10 mouse cellular contexts compared by ENCODE assay signal in the genomic region with DNA sequence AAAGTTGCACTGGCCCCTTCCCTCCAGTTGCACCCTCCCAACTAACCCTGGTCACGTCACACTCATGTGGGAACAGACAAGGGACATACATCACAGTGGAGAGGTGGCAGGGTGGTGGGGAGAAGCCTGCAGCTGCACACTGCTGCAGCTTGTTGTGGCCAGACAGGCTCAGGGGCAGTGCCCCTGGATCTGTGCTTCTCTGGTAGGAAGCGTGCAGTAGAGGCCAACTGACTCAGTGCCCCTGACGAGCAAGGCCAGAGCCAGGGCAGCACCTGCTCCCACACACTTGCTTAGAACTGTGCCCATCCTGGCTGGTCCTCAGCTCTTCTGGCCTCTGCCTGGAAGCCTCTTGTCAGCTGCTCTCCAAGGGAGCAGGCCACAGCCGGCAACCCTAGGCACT. TPM values are rescaled to one million over a fixed set of nuclear protein-coding genes. Genes with fewer than 3 reads are reported as not detected.
DNase-seq lines count a peak whose midpoint lies in the region; ATAC-seq and TF ChIP-seq lines count a peak whose summit lies in the region.
"Had no signal": no experiment of that assay in that cellular context is flagged by ENCODE, and none has a peak within 500 bp of the region (broad histone marks: within the 10 kb centered on the region; RNA-seq: fewer than 3 reads in every experiment).

No protein-coding gene starts in this region.

- TF ChIP-seq POLR2A in limb, embryonic 14.5 days (IDR thresholded peaks at IDR 0.05; ENCODE audit: borderline replicate concordance, extremely low read depth, insufficient read depth, insufficient read length), result no peak

- no peak for TF ChIP-seq CTCF in E14TG2a.4 (conservative IDR thresholded peaks at IDR 0.05; ENCODE audit: low read length)

- peaks cover 71% of the 10 kb centered on the region for H3K36me3 ChIP-seq in heart, embryonic 10.5 days
- H3K36me3 ChIP-seq in E14TG2a.4 (ENCODE audit: insufficient read depth, low read length), result peaks cover 82% of the 10 kb centered on the region
- peaks cover 14% of the 10 kb centered on the region for H3K36me3 ChIP-seq in forebrain, embryonic 11.5 days (ENCODE audit: control insufficient read depth, insufficient read depth, low read length)
- peaks cover 71% of the 10 kb centered on the region for H3K36me3 ChIP-seq in limb, embryonic 14.5 days (ENCODE audit: control insufficient read depth, insufficient read depth, low read length)

- intact Hi-C loops in heart, postnatal 10 days (cut with DNase I), result loop anchor here (5.0 kb wide), 1 partner anchor 160 kb away; the partner anchor contains the start of gene Msrb1

- WGBS in heart, embryonic 10.5 days, result 77% methylated on average over 4 of the region's 4 CpGs
- 87% methylated on average over 4 of the region's 4 CpGs for WGBS in forebrain, embryonic 11.5 days
- WGBS in limb, embryonic 14.5 days, result 78% methylated on average over 4 of the region's 4 CpGs

- H3K4me2 ChIP-seq in forebrain, embryonic 11.5 days (ENCODE audit: low read depth, low read length, severe bottlenecking), result 0 out of 2 replicates have a peak overlapping the region, but pooled peaks have one; percentile 98
- H3K4me2 ChIP-seq in limb, embryonic 14.5 days (replicated peaks; ENCODE audit: low read depth, low read length, severe bottlenecking), result 0 out of 2 replicates have a peak overlapping the region, but pooled peaks have one; percentile 98

- 0 out of 2 replicates have a peak overlapping the region, but pooled peaks have one; percentile 94 for H3K27ac ChIP-seq in heart, embryonic 10.5 days
- H3K27ac ChIP-seq in forebrain, embryonic 11.5 days (ENCODE audit: low read depth, low read length), result no peak overlapping the region
- no peak overlapping the region for H3K27ac ChIP-seq in limb, embryonic 14.5 days (replicated peaks; ENCODE audit: low read depth, low read length)

- H3K9ac ChIP-seq in forebrain, embryonic 11.5 days (ENCODE audit: low read length), result peak overlapping the region; percentile 88; the same call in 1 of the 2 replicates
- H3K9ac ChIP-seq in limb, embryonic 14.5 days (ENCODE audit: low read depth, low read length, severe bottlenecking), result no peak overlapping the region

- ATAC-seq in forebrain, embryonic 11.5 days (replicated peaks; ENCODE audit: low FRiP score), result no peak
- no peak for ATAC-seq in limb, embryonic 14.5 days (ENCODE audit: low FRiP score, low read depth)

- no peaks in the 10 kb centered on the region for H3K27me3 ChIP-seq in heart, embryonic 10.5 days (ENCODE audit: insufficient read depth, poor library complexity, severe bottlenecking)
- H3K27me3 ChIP-seq in E14TG2a.4 (ENCODE audit: insufficient read depth, low read length), result no peaks in the 10 kb centered on the region
- H3K27me3 ChIP-seq in forebrain, embryonic 11.5 days (ENCODE audit: control insufficient read depth, insufficient read depth, low read length), result no peaks in the 10 kb centered on the region
- no peaks in the 10 kb centered on the region for H3K27me3 ChIP-seq in limb, embryonic 14.5 days (ENCODE audit: control insufficient read depth, insufficient read depth, low read length)
- H3K27me3 ChIP-seq: CH12.LX had no signal

- H3K9me3 ChIP-seq in heart, embryonic 10.5 days, result no peaks in the 10 kb centered on the region
- no peaks in the 10 kb centered on the region for H3K9me3 ChIP-seq in E14TG2a.4 (ENCODE audit: low read length)
- no peaks in the 10 kb centered on the region for H3K9me3 ChIP-seq in forebrain, embryonic 11.5 days (ENCODE audit: control insufficient read depth, low read length)
- H3K9me3 ChIP-seq in limb, embryonic 14.5 days (ENCODE audit: control insufficient read depth, low read length), result no peaks in the 10 kb centered on the region

- H3K4me3 ChIP-seq in heart, embryonic 10.5 days, result peak overlapping the region; percentile 93; the same call in 1 of the 2 replicates
- peak overlapping the region; percentile 94 for H3K4me3 ChIP-seq in E14TG2a.4 (replicated peaks; ENCODE audit: low read length)
- H3K4me3 ChIP-seq in forebrain, embryonic 11.5 days (ENCODE audit: low read depth, low read length), result peak overlapping the region; percentile 86
- H3K4me3 ChIP-seq in limb, embryonic 14.5 days (replicated peaks; ENCODE audit: low read length), result 0 out of 2 replicates have a peak overlapping the region, but pooled peaks have one; percentile 2

- DNase-seq in heart, embryonic 10.5 days (ENCODE audit: low spot score), result no peak
- no peak for DNase-seq in heart, postnatal 10 days
- DNase-seq in forebrain, embryonic 11.5 days (ENCODE audit: low spot score), result no peak
- DNase-seq in limb, embryonic 14.5 days (ENCODE audit: low spot score), result no peak
- no peak for DNase-seq in urinary bladder, postnatal 36 days (ENCODE audit: low spot score in 2 of 2)
- no peak for DNase-seq in spleen, adult 12 weeks (ENCODE audit: low spot score)
- DNase-seq in right cerebral cortex, adult 2 months (ENCODE audit: low spot score in 2 of 2), result no peak
- DNase-seq: heart, postnatal 4 days had no signal

- peaks cover 49% of the 10 kb centered on the region for H3K4me1 ChIP-seq in heart, embryonic 10.5 days
- H3K4me1 ChIP-seq in E14TG2a.4 (replicated peaks; ENCODE audit: low read depth, low read length), result peaks cover 57% of the 10 kb centered on the region
- peaks cover 20% of the 10 kb centered on the region for H3K4me1 ChIP-seq in forebrain, embryonic 11.5 days (replicated peaks; ENCODE audit: control insufficient read depth, insufficient read depth, low read length)
- H3K4me1 ChIP-seq in limb, embryonic 14.5 days (ENCODE audit: control insufficient read depth, insufficient read depth, low read length), result peaks cover 22% of the 10 kb centered on the region

RNA-seq across cellular contexts. Expression of gene Nme3, which starts 1.3 kb away (rescaled TPM):
- polyA plus RNA-seq in heart, embryonic 10.5 days (2016; fragmentation: Nextera tagmentation; extraction: Ambion mirVana), result 30.5 and 41.4 TPM in 2 replicates
- 10 to 100 TPM; 45.4 to 54.6 TPM for total RNA-seq in heart, postnatal 10 days (2021)
- polyA plus RNA-seq in forebrain, embryonic 11.5 days (2014; fragmentation: Nextera tagmentation; extraction: Ambion mirVana), result 47.8 and 60.8 TPM in 2 replicates
- polyA plus RNA-seq in limb, embryonic 14.5 days (2012; rRNA removed), result 30.3 and 36.5 TPM in 2 replicates
- 47.6 and 48.4 TPM in 2 replicates for polyA plus RNA-seq in limb, embryonic 14.5 days (2014; fragmentation: Nextera tagmentation; extraction: Ambion mirVana)

RNA-seq across cellular contexts. Expression of gene Mrps34, which starts 2.7 kb away (rescaled TPM):
- 109 and 117 TPM in 2 replicates for polyA plus RNA-seq in heart, embryonic 10.5 days (2016; fragmentation: Nextera tagmentation; extraction: Ambion mirVana)
- 100 to 1,000 TPM; 114 to 116 TPM for total RNA-seq in heart, postnatal 10 days (2021)
- 76.9 and 81.8 TPM in 2 replicates for polyA plus RNA-seq in forebrain, embryonic 11.5 days (2014; fragmentation: Nextera tagmentation; extraction: Ambion mirVana)
- 101 and 121 TPM in 2 replicates for polyA plus RNA-seq in limb, embryonic 14.5 days (2012; rRNA removed)
- polyA plus RNA-seq in limb, embryonic 14.5 days (2014; fragmentation: Nextera tagmentation; extraction: Ambion mirVana), result 82.1 and 82.7 TPM in 2 replicates

RNA-seq across cellular contexts. Expression of gene Eme2, which starts 2.7 kb away (rescaled TPM):
- 25.6 and 28.0 TPM in 2 replicates for polyA plus RNA-seq in heart, embryonic 10.5 days (2016; fragmentation: Nextera tagmentation; extraction: Ambion mirVana)
- total RNA-seq in heart, postnatal 10 days (2021), result 10 to 100 TPM; 17.1 to 23.7 TPM
- polyA plus RNA-seq in forebrain, embryonic 11.5 days (2014; fragmentation: Nextera tagmentation; extraction: Ambion mirVana), result 29.1 and 31.2 TPM in 2 replicates
- 39.1 and 43.9 TPM in 2 replicates for polyA plus RNA-seq in limb, embryonic 14.5 days (2012; rRNA removed)
- 28.7 and 28.9 TPM in 2 replicates for polyA plus RNA-seq in limb, embryonic 14.5 days (2014; fragmentation: Nextera tagmentation; extraction: Ambion mirVana)

RNA-seq across cellular contexts. Expression of gene Spsb3, which starts 11.2 kb away (rescaled TPM):
- polyA plus RNA-seq in heart, embryonic 10.5 days (2016; fragmentation: Nextera tagmentation; extraction: Ambion mirVana), result 31.1 and 36.1 TPM in 2 replicates
- 10 to 100 TPM; 41.3 to 45.8 TPM for total RNA-seq in heart, postnatal 10 days (2021)
- polyA plus RNA-seq in forebrain, embryonic 11.5 days (2014; fragmentation: Nextera tagmentation; extraction: Ambion mirVana), result 44.7 and 47.3 TPM in 2 replicates
- polyA plus RNA-seq in limb, embryonic 14.5 days (2012; rRNA removed), result 49.6 and 53.4 TPM in 2 replicates
- polyA plus RNA-seq in limb, embryonic 14.5 days (2014; fragmentation: Nextera tagmentation; extraction: Ambion mirVana), result 39.4 and 40.8 TPM in 2 replicates

RNA-seq across cellular contexts. Expression of gene Nubp2, which starts 11.5 kb away (rescaled TPM):
- polyA plus RNA-seq in heart, embryonic 10.5 days (2016; fragmentation: Nextera tagmentation; extraction: Ambion mirVana), result 59.1 and 71.0 TPM in 2 replicates
- total RNA-seq in heart, postnatal 10 days (2021), result 10 to 100 TPM; 27.0 to 27.8 TPM
- 71.9 and 82.0 TPM in 2 replicates for polyA plus RNA-seq in forebrain, embryonic 11.5 days (2014; fragmentation: Nextera tagmentation; extraction: Ambion mirVana)
- 27.4 and 31.2 TPM in 2 replicates for polyA plus RNA-seq in limb, embryonic 14.5 days (2012; rRNA removed)
- 54.0 and 55.5 TPM in 2 replicates for polyA plus RNA-seq in limb, embryonic 14.5 days (2014; fragmentation: Nextera tagmentation; extraction: Ambion mirVana)

Comparison
In these comparisons a context has a peak if more than half of its experiments do, and no peak if none do; other contexts are left out.
1. H3K4me3 ChIP-seq: peak in every context shown above with its lines; median percentile 94 in E14TG2a.4; 93 in heart, embryonic 10.5 days; 86 in forebrain, embryonic 11.5 days; 2 in limb, embryonic 14.5 days.